Mouse (Mus musculus): ENCODE results near the gene Hnrnpa1.
"Not testable (repeated sequence)": the region's sequence is repeated elsewhere in the genome, so short reads cannot be mapped to it uniquely, and the experiment has no call there.

The Hnrnpa1 gene

GRCm38 (mm10) chr15:103241071-103242018, 1.1 kb downstream of the Hnrnpa1 start:
- DNase-seq (ENCODE audit: low read depth, low spot score): not testable (repeated sequence)

GRCm38 (mm10) chr15:103242885-103243284, 2.7 kb downstream of the Hnrnpa1 start:
- DNase-seq (ENCODE audit: low read depth, low spot score): no peak

- DNase-seq (ENCODE audit: low read depth, low spot score): no peak
Observed at GRCm38 (mm10) chr15:103245616-103246015, 5.4 kb downstream of the Hnrnpa1 start.

- DNase-seq (ENCODE audit: low read depth, low spot score): no peak
Observed at GRCm38 (mm10) chr15:103247078-103247781, 7.0 kb downstream of the Hnrnpa1 start.

GRCm38 (mm10) chr15:103247782-103248400, 7.7 kb downstream of the Hnrnpa1 start:
- no peak for DNase-seq (ENCODE audit: low read depth, low spot score)

GRCm38 (mm10) chr15:103248401-103249313, 8.4 kb downstream of the Hnrnpa1 start:
- no peak for DNase-seq (ENCODE audit: low read depth, low spot score)

GRCm38 (mm10) chr15:103249511-103249910, 9.3 kb downstream of the Hnrnpa1 start:
- DNase-seq (ENCODE audit: low read depth, low spot score): not testable (repeated sequence)

- no peak for DNase-seq (ENCODE audit: low read depth, low spot score)
Observed at GRCm38 (mm10) chr15:103250195-103250740, 10.0 kb downstream of the Hnrnpa1 start.

GRCm38 (mm10) chr15:103251595-103251994, 11.4 kb downstream of the Hnrnpa1 start:
- no peak for DNase-seq (ENCODE audit: low read depth, low spot score)

GRCm38 (mm10) chr15:103252660-103253059, 12.4 kb downstream of the Hnrnpa1 start:
- no peak for DNase-seq (ENCODE audit: low read depth, low spot score)

- DNase-seq (ENCODE audit: low read depth, low spot score): no peak
Observed at GRCm38 (mm10) chr15:103253352-103253751, 13.1 kb downstream of the Hnrnpa1 start.

GRCm38 (mm10) chr15:103255169-103255568, 14.9 kb downstream of the Hnrnpa1 start:
- DNase-seq (ENCODE audit: low read depth, low spot score): no peak

- DNase-seq (ENCODE audit: low read depth, low spot score): no peak
Observed at GRCm38 (mm10) chr15:103256210-103256986, 16.2 kb downstream of the Hnrnpa1 start.

GRCm38 (mm10) chr15:103257790-103258728, 17.8 kb downstream of the Hnrnpa1 start, which contains the start of gene Nfe2:
TSS of gene Nfe2 (minus strand) at chr15:103258403.
- DNase-seq (ENCODE audit: low read depth, low spot score): no peak

- no peak for DNase-seq (ENCODE audit: low read depth, low spot score)
Observed at GRCm38 (mm10) chr15:103259162-103259561, 18.9 kb downstream of the Hnrnpa1 start.

GRCm38 (mm10) chr15:103259989-103260388, 19.8 kb downstream of the Hnrnpa1 start:
- DNase-seq (ENCODE audit: low read depth, low spot score): no peak

- DNase-seq (ENCODE audit: low read depth, low spot score): no peak
Observed at GRCm38 (mm10) chr15:103264794-103265193, 24.6 kb downstream of the Hnrnpa1 start.

GRCm38 (mm10) chr15:103268903-103269302, 28.7 kb downstream of the Hnrnpa1 start:
- DNase-seq (ENCODE audit: low read depth, low spot score): no peak

All from brain, embryonic 18.5 days (tissue).